ENCODE assay signal across 9 mouse cellular contexts in the genomic region with DNA sequence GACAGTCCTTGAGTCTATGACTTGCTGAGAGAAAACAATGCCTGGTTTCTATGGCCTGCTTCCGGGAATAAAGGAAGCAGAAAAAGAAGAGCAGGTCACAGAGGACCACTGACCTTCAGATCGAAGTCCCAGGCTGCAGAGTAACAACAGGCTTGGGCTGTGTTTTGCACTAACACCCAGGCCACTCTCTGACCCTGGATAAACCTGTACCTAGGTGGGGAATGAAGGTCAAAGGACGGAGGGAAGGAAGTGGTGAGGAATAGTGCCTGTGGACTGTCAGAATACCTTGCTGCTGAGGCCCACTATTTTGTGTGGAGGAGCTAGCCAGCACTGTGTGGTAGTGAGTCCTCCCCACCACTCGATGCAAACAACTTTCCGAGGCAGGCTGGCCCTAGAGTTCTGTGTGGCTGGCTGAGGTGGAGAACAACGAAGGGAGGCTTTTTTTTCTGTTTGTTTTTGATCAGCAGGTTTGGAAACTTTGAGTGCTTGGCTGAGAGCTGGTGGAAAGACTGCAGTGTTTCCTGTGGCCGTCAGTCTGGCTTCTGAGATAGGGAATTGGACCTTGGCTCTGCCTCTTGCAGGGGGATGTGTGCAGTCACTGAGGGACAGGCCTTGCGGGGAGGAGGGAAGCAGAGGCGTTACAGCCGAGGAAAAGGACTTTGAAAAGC.
DNase-seq lines count a peak whose midpoint lies in the region; ATAC-seq and TF ChIP-seq lines count a peak whose summit lies in the region.
"Had no signal": no experiment of that assay in that cellular context is flagged by ENCODE, and none has a peak within 500 bp of the region (broad histone marks: within the 10 kb centered on the region; RNA-seq: fewer than 3 reads in every experiment).

No protein-coding gene starts in this region.

- peak; percentile 56 for DNase-seq in gastrocnemius, adult 2 months
- no peak for DNase-seq in gastrocnemius, adult 8-10 months (ENCODE audit: low spot score in 2 of 2)
- DNase-seq in ES-E14 (ENCODE audit: low read depth, low spot score), result no peak
- DNase-seq in heart, postnatal 25 days (ENCODE audit: low spot score), result peak; percentile 71
- no peak for DNase-seq in cerebellum, postnatal 25 days
- DNase-seq in urinary bladder, postnatal 25 days (ENCODE audit: low spot score), result no peak
- no peak for DNase-seq in right cerebral cortex, postnatal 25 days

- H3K9ac ChIP-seq in ES-E14 (ENCODE audit: insufficient read depth, low read depth, low read length, poor library complexity, severe bottlenecking), result no peak overlapping the region
- no peak overlapping the region for H3K9ac ChIP-seq in lung, embryonic 15.5 days

- no peak for TF ChIP-seq CTCF in gastrocnemius, adult 2 months (IDR thresholded peaks at IDR 0.05)

- 16% methylated on average over 10 of the region's 10 CpGs for WGBS in lung, embryonic 15.5 days

- no peak overlapping the region for H3K4me3 ChIP-seq in gastrocnemius, adult 2 months
- H3K4me3 ChIP-seq in ES-E14 (ENCODE audit: insufficient read depth in 1 of 2, low read depth in 1 of 2, low read length in 2 of 2, poor library complexity in 1 of 2, severe bottlenecking in 1 of 2), result no peak overlapping the region
- H3K4me3 ChIP-seq in lung, embryonic 15.5 days, result no peak overlapping the region

- 0 out of 2 replicates have a peak overlapping the region, but pooled peaks have one; percentile 16 for H3K4me2 ChIP-seq in lung, embryonic 15.5 days

- peak; percentile 66; the same call in 1 of the 2 replicates for ATAC-seq in lung, embryonic 15.5 days (ENCODE audit: borderline replicate concordance, extremely low read depth, low FRiP score, low TSS enrichment)

- in situ Hi-C loops in ES-E14 (cut with MboI; ENCODE audit: low sequenced_read_pairs in 2 of 2, unreplicated experiment in 2 of 2), result no loop called here

- H3K27ac ChIP-seq in gastrocnemius, adult 2 months, result peak overlapping the region; percentile 75
- H3K27ac ChIP-seq in ES-E14 (ENCODE audit: insufficient read depth, low read depth, low read length, poor library complexity, severe bottlenecking), result peak overlapping the region; percentile 80; the same call in 1 of the 2 replicates
- H3K27ac ChIP-seq in lung, embryonic 15.5 days, result peak overlapping the region; percentile 90

- no peaks in the 10 kb centered on the region for H3K9me3 ChIP-seq in ES-E14 (ENCODE audit: control insufficient read depth, insufficient read depth, low read depth, low read length)
- H3K9me3 ChIP-seq in lung, embryonic 15.5 days, result no peaks in the 10 kb centered on the region
- H3K9me3 ChIP-seq: G1E had no signal

- no peaks in the 10 kb centered on the region for H3K36me3 ChIP-seq in ES-E14 (ENCODE audit: control insufficient read depth, insufficient read depth, low read length, poor library complexity, severe bottlenecking)
- H3K36me3 ChIP-seq in lung, embryonic 15.5 days, result no peaks in the 10 kb centered on the region
- H3K36me3 ChIP-seq: G1E had no signal

- H3K27me3 ChIP-seq in lung, embryonic 15.5 days, result no peaks in the 10 kb centered on the region

- peaks cover 1 to 17% of the 10 kb centered on the region in 2 experiments; a peak in 2 of 4 replicates for H3K4me1 ChIP-seq in ES-E14 (ENCODE audit: control insufficient read depth in 2 of 2, insufficient read depth in 2 of 2, low read length in 2 of 2, poor library complexity in 1 of 2)
- peaks cover 23% of the 10 kb centered on the region for H3K4me1 ChIP-seq in lung, embryonic 15.5 days

- intact Hi-C loops in gastrocnemius, adult 2 months (cut with DNase I), result no loop called here
- intact Hi-C loops in heart, postnatal 25 days (cut with DNase I), result no loop called here

TF ChIP-seq in ES-E14, 5 proteins besides CTCF, POLR2A, EP300 and RAD21:
- no peak for TF ChIP-seq ZC3H11A (IDR thresholded peaks at IDR 0.05; ENCODE audit: borderline replicate concordance, low read depth, low read length)
- TF ChIP-seq HCFC1 (IDR thresholded peaks at IDR 0.05; ENCODE audit: borderline replicate concordance, insufficient read depth, low read length), result no peak
- TF ChIP-seq CHD2 (IDR thresholded peaks at IDR 0.05; ENCODE audit: low read depth, low read length), result no peak
- TF ChIP-seq MAFK (IDR thresholded peaks at IDR 0.05; ENCODE audit: insufficient read depth, low read depth, low read length), result no peak
- TF ChIP-seq ZNF384 (IDR thresholded peaks at IDR 0.05; ENCODE audit: low read depth, low read length), result no peak
TF ChIP-seq in ES-E14: peak in this region for 0.

Comparison
In these comparisons a context has a peak if more than half of its experiments do, and no peak if none do; other contexts are left out.
1. DNase-seq: peak in gastrocnemius, adult 2 months (single experiment) and heart, postnatal 25 days (single experiment); none in gastrocnemius, adult 8-10 months (0 of 2), ES-E14 (single experiment), cerebellum, postnatal 25 days (0 of 2), urinary bladder, postnatal 25 days (single experiment) and right cerebral cortex, postnatal 25 days (single experiment).
2. Peak in every context shown above with its lines, with median percentiles within 50 percentile points of each other: H3K27ac ChIP-seq.